Mouse (Mus musculus): ENCODE measurements around the gene Wnk2.
A peak's percentile ranks its signal among the peaks of the same experiment; 100 is the strongest.

The Wnk2 gene

DNA sequence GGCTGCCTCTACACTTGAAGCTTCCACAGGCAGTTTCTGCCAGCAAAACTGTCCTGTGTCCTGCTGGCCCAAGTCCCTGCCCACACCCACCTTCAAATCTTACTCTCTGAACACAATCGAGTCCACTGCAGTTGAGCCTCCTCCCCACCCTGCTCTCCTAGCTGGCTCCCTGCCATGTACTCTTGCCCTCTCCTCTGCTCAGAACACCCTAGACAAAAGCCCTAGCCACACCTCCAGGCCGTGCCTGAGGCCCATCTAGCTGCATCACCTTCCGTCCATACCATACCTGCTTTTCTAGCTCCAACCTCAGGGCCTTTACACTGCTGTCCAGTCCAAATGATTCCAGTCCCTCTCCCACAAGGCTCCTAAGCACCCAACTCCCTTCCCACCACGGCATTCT is 7.2 kb downstream of the Wnk2 start:
- no peak for DNase-seq (ENCODE audit: low spot score)

DNA sequence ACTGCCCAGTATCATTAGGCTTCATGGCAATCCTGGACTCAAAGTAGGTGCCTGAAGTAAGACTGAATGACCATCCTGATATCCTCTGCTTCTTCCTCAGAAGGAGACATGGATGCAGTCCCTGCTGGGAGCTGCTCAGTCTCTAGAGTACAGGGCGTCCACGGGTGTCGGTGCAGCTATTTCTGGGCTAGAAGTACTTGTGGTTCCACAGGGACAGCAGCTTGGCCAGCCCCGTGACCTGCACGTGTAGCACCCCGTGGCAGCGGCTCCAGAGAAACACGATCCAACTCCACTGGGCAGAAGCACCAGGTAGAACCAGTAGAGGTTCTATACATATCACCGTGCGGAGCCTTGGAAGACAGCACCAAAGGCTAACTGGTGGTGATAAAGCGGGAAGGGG is 13.3 kb downstream of the Wnk2 start:
- DNase-seq (ENCODE audit: low spot score) = no peak

DNA sequence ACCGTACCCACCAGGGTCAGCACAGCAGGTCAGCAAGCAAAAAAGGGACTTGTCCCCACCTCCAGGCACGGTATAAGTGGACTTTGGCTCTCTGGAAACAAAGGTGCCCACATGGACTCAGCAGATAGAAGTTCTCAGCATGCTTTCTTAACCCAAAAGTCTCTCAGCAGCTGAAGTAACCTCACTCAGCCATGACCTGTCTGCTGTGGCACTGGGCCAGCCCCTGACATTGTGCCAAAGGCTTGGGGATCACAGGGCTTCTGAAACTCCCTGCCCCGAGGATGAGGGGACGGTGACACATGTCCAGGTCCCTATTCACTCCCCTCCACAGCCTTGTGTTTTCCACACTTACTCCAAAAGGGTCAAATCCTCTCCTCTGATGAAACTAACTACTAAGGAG is 14.7 kb downstream of the Wnk2 start:
- DNase-seq (ENCODE audit: low spot score) = no peak

DNA sequence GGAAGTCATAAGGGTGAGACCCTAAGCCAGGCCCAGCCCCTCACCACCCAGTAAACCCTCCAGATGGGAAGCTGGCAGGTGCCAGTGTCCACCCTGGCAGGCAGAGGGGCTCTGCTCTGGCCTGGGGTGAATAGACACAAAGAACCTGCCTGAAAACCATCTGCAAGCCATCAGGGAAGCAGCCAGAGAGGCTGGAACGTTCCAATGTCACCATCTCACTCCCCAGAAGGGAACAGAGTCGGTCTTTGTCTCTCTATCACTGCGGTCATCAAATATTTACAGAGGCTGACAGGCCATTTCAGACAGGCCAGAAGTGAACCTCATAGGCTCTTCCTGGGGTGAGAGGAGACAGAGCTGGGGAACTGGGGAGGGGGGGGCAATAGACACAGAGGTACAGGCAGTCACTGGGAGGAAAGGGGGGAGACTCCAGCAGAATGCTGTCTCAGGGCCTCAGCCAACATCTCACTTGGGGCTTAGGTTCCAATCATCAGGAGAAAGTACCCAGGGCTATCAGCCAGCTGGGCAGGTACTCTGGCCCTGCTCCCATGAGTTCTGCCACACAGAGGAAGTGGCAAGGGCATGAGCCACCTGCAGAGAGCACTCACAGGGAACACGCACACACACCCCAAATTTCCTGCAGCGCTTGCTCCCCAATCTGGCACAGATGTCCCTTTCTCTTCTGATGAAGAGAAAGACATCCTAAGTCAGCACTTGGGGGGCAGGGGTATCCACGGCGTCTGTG is 15.7 kb downstream of the Wnk2 start:
- DNase-seq (ENCODE audit: low spot score) = no peak

DNA sequence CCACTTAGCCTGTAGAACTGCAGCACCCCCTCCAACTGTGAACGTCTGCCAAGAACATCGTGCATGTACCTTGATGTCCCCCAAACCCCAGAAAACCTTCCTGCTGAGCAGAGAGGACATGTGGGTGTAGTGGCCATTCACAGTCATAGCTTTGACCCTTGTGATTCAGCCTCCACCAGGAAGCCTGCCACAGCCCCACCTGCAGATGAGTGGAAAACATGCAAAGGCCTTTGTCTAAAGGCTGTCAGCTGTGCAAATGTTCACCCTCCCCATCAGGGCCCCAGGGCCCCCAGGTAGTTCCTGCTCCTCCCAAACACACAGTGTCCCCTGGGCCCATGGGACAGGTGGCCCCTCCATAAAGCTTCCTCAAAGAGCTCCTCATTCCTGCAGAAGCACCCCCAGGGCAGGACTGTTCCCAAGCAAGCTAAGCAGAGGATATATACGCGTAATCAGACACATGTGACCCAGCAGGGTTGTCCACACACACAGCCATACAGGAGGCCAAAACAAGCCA is 16.4 kb downstream of the Wnk2 start:
- DNase-seq (ENCODE audit: low spot score) = no peak

DNA sequence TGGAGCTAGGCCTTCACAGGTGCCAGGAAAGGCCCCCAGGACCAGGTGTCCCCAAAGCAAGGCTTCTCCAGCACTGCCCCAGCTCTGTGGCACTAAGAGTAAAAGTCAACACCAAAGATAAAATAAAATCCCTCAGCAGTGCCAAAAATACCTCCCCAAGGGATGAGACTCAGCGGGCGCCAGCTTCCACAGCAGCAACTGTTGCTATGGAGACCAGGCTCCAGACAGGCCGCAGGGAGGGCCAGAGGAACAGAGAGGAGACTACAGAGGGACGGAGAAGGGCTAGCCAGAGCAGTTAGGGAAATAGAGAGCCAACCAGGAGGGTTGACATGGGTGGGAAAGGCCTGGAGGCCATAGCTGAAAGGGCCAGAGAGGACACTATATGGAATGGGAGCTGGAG is 18.0 kb downstream of the Wnk2 start:
- DNase-seq (ENCODE audit: low spot score) = no peak

DNA sequence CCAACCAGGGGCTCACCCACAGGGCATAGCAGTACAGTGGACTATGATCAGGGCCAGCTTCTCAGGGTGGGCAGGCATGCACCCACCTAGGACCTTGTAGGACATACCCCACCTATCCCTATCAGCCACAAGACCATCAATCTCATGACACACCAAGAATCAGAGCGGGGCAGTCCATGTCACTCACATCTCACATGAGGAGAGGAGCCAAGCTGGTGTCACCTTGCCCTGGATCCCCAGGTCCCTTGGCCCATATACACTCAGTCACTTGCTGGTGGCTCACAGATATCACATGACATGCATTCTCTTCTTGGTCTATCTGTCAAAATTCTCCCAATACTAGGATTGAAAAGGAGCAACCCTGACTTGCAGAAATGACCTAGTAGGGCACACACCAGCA is 18.7 kb downstream of the Wnk2 start:
- DNase-seq (ENCODE audit: low spot score) = no peak

DNA sequence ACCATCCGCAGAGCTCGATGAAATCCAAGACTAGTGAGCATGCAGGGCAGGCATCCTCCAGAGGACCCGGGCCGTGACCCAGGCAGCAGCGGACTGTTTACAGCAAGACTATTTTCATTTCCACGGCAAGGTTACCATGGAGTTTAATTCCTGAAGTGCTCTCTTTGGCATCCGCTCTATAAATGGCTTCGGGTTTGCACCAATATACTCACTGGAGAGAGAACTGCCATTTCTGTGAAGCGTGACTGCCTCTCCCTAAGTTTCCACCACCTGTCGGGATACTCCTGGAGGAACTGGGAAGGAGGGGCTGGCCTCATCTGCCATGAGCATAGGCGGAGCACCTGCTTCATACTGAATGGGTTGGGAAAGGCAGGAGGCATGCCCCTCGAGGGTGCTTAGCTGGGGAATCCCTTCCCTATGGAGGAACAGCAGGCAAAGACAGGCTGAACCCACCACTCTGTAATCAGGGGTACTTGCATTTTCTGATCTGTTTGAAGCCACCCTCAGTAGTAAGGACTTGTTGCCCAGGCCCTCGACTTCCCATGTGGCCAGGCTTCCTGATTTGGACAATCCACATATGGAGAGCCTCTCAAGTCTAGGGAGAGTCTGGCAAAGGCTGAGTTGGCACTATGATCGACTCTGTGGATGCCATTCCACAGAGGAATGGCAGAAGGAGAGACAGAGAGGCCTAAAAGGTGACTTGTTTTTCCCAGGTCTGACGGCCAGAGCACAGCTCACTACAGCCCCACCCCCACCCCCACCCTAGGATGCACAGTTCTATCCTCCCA is 19.8 kb downstream of the Wnk2 start:
- DNase-seq (ENCODE audit: low spot score) = no peak

DNA sequence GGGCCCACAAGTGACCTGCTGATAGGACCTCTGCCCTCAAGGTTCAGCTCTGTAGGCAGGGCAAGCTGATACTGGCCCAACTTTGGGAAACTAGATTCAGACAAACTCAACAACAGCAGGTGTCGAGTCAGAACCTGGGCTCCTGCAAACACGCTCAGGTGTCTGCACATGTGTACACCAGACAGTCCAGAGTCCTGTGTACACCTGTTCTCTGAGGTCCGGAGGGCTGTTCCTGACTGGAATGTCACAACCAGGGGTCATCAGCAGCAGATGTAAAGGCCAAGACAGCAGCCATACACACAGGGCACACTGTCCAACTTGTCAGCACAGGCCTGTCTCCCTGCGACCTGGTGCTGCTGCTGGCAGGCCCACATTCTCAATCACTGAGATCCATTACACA is 25.7 kb downstream of the Wnk2 start:
- DNase-seq (ENCODE audit: low spot score) = peak; percentile 34

DNA sequence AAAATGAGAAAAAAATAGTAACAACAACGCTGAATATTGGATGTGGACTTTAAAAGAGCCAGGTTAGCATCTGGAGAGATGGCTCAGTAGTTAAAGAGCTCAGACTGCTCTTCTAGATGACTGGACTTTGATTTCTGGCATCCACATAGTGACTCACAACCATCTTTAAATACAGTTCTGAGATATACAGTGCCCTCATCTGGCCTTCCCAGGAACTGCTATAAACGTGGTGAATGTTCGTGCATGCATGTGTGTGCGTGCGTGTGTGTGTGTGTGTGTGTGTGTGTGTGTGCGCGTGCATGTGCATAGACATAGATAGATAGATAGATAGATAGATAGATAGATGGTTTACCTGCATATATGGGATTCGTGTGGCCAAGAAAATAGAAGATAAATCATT is 30.3 kb downstream of the Wnk2 start:
- DNase-seq (ENCODE audit: low spot score) = no peak

DNA sequence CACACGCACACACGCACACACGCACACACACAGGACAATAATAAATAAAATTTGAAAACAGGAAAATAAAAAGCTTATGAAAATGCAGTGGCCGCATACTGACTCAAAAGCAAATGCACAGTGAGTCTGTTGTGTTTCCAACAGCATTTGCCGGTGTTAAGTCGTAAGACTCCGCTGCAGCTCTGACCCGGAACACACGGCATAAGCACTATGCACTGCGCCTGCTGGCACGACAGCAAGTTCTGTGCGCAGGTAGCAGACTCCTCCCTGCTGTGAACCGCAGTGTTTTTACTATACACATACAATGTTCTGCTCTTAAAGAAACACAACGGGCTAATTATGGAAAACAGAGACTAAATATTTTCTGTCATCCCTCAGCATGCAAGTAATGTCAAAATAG is 32.9 kb downstream of the Wnk2 start:
- no peak for DNase-seq (ENCODE audit: low spot score)

DNA sequence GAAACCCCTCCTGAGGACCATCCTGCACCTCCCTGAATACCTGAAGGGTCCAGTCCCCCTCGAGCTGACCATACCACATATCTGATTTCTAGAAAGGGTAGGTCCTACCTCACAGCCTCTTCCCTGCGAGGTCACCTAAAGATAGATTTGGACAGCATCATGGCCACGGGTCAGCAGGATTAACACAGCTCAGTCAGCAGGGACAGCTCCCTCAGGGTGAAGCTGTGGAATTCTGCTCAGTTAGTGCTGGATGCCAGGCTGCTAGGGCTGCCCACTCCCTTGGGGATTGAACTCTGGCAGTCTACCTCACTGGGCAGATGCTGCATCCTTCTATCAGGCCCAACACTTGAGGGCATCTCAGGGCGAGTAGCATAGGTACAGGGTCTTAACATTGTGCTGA is 33.7 kb downstream of the Wnk2 start:
- no peak for DNase-seq (ENCODE audit: low spot score)

DNA sequence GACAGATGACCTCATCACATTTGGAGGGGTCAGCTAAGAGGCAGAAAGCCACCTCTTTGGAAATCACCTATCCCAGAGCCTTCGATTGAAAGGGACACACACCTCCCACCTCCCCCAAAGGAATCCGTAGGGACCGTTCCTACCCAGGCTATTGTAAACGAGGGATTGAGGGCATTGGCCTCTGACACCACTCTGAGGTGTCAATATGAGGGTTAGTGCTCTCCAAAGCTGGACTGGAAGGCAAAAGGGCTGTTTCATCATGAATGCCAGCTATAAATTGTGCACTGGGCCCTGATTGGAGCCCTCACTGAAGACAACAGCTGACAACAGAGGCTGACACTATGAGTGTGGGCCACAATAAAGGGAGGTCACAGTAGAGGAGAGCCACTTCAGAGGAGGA is 34.5 kb downstream of the Wnk2 start:
- no peak for DNase-seq (ENCODE audit: low spot score)

DNA sequence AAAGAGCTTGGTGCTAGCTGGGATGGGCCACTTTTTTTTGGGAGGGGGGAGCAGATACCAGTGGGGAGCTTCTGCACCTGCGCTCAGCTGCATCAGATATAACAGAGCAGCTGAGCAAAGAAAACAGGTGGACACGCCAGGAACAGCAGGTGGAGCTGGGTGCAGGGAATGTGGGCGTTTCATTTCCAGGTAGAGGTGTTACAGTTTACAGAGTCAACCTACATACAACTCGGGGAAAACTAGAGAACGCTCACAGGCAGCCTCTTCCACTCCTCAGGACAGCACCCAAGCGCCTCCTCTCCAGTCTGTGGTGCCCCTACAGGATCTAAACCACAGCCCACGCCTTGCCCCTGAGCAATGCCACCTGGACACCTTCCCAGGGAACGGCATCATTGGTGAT is 35.2 kb downstream of the Wnk2 start:
- DNase-seq (ENCODE audit: low spot score) = no peak

DNA sequence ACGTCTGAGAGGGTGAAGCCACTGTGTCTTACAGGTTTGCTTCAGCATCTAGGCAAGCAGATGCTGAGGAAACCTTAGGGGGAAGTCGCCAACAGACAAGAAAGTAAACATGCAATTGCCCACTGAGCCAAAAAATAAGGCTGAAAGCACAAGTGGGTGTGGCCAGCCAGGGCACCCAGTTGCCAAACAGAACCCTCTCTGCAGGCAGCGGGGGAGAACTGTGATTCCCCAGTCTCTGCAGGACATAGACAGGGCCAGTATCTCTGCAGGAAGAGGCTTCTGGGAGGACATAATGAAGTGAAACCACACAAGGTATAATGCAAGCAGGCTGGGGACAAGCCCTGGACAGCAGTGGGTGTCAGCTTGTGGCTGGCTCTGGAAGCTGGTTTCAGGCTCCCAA is 38.1 kb downstream of the Wnk2 start:
- no peak for DNase-seq (ENCODE audit: low spot score)

DNA sequence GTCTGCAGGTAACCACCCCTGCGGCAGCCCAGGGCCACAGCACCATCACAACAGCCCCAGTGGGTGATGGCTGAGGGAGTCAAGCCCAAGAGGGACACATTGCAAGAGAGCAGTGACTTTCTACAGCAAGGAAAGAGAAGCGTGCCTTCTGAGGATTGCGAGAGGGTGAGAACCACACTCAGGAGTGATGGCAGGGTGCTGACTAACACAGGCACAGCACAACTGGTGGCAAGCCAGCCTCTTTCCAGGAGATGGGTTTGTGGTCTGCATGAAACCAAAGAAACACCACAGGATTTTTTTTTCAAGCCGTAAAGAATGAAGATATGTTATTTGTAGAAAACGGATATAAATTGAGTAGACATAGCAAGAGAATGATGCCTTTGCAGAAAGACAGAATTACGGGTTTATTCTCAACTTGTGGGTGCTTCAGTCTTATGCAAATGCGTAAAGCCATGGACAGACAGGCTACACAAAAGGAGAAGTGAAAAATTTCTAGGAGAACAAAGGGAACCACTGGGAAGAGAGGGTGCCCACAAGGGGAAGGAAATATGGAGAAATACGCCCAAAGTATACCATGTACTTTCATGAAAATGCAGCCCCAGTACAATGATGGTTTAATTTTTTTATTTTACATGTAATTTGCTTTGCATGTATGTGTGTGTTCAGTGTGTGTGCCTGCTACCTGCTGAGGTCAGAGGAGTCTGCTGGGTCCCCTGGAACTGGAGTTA is 39.5 kb downstream of the Wnk2 start:
- no peak for DNase-seq (ENCODE audit: low spot score)

DNA sequence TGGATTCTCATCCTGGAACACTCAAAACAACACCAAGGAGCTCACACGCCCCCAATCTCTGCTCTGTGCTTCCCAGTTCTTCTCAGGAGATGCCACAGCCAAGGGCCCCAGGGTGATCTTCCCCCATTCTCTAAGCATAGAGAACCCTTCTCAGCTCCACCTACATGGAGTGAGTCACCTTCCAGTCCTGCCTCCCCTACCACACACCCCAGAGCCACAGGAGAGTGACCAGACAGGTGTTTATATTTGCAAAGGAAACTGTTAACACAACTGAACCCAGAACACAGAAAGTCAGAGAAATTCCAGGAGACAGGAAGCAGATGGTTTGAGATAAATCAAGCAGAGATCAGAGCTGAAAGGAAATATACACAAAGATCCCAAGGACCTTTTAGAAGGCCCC is 43.9 kb downstream of the Wnk2 start:
- DNase-seq (ENCODE audit: low spot score) = peak; percentile 9

DNA sequence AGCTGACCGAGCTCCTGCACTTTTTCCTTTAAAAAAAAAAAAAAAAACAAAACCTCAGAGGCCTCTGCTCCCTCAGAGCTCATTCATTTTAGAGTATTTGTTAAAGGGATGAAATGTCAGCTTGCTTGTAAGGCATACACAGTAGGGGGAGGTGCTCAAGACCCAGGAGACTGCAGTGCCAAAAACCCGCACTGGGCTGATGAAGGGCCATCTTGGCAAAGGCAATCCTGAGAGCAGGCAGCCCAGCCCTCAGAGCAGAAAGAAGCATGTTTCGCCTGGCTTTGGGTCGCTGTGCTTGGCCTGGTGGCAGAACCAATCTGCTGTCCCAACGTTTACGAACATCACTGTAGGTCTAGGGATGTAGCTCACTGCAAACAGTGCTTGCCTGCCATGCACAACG is 44.6 kb downstream of the Wnk2 start:
- DNase-seq (ENCODE audit: low spot score) = no peak

DNA sequence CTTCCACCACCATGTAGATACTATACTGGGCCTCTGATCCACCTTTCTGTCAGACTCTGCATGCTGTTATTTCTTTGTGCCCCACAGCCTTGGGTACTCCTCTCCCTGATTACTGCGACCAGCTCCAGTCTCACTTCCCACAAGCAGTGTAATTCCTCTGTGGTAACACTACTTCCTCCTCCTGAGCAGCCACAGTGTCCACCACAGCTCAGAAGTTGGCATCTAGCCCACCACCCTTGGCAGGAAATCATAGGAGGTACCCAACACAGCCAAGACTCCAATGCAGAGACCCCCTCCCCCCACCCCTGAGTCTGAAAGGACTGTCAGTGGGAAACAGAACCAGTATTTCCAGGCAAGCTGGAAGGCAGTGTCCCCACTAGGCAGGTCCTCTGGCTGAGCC is 47.4 kb downstream of the Wnk2 start:
- no peak for DNase-seq (ENCODE audit: low spot score)

DNA sequence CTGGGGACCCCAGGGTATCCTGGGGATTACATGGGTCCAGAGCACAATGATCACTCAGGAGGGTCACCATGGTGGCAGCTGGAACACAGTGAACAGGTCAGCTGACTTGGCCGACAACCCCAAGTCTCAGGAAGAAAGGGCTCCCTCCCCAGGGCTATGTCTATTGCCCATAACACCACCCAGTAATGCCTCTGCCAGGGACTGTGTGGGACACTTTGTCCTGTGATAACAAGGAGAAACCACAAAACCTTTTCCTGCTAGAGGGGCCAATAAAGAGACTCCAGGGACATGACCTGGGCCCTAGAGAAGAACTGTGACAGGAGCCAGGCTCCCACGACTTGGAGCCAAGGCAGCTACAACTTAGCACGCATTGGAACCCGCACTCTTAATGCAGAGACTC is 51.0 kb downstream of the Wnk2 start:
- no peak for DNase-seq (ENCODE audit: low spot score)

DNA sequence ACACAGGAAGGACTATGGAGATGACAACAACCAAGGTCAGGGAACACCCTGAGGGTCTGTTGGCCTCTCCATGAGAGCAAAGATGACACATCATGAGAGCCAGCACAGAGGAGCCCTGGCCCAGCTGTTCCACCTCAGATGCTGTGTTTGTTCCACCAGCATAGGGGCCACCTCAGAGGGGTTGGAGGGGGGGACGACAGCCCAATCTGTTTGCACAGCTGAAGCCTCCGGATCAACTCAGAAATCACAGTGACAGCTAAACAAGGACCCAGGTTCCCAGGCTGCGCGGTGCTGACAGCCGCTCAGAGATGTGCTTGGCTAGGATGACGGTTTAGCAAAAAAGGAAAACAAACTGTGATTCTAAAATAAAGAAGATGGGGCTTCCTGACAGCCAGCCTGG is 53.1 kb downstream of the Wnk2 start:
- no peak for DNase-seq (ENCODE audit: low spot score)

DNA sequence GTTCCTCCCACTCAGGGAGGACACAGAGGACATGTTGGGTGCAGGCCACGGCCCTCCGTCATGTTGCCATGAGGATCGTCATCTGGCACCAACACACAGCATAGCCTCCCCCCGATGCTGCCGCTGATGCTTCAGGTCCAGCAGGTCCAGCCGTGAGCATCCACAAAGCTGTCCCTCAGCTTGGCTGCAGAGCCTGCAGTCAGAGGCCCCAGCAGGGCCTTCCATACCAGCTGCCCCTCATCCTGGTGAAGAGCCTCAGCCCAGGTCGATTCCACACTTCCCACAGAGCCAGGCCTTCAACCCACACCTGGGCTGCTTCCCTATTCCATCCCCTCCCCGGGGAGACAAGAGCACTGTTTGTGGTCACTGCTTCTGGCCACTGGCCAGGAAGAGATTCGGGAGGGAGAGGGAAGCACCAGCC is 54.3 kb downstream of the Wnk2 start:
- no peak for DNase-seq (ENCODE audit: low spot score)

DNA sequence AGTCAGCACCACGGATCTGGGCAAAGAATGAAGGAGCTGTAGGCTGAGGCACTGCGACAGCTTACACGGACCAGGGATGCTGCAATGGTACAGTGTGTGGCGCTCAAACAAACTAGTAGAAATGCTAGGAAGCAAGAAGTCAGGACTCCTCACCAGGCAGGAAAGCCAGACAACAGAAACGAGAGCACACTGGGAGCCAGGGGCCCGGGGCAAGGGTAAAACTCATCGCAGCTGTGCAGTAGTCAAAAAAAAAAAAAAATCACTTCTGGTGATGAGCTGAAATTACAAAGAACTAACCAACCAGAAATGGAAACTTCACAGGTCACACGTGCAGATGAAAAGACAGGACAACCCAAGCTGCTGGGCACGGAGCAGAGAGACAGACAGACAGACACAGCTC is 55.2 kb downstream of the Wnk2 start:
- DNase-seq (ENCODE audit: low spot score) = no peak

All from yolk sac, embryonic 10.5 days (tissue).